Mouse (Mus musculus) lung, postnatal 0 days (tissue): ENCODE data around the gene Hist1h1d.
"Not testable (repeated sequence)": the region's sequence is repeated elsewhere in the genome, so short reads cannot be mapped to it uniquely, and the experiment has no call there.

Experiments used
- CTCF ChIP-seq: IDR thresholded peaks from 2 replicates; pipeline ENCODE4 v1.5.1; 2016; ENCODE audit warnings: antibody characterized with exemption, mild to moderate bottlenecking
- EP300 ChIP-seq: IDR thresholded peaks from 2 replicates; pipeline ENCODE4 v1.6.1; 2016; ENCODE audit warnings: antibody characterized with exemption, mild to moderate bottlenecking, control low read depth

GRCm38 (mm10) chr13:23573034-23573897 is 20.2 kb downstream of the Hist1h1d start:
- TF ChIP-seq CTCF, EP300: not testable (repeated sequence)
